ENCODE assay signal across 11 mouse cellular contexts in the genomic region with DNA sequence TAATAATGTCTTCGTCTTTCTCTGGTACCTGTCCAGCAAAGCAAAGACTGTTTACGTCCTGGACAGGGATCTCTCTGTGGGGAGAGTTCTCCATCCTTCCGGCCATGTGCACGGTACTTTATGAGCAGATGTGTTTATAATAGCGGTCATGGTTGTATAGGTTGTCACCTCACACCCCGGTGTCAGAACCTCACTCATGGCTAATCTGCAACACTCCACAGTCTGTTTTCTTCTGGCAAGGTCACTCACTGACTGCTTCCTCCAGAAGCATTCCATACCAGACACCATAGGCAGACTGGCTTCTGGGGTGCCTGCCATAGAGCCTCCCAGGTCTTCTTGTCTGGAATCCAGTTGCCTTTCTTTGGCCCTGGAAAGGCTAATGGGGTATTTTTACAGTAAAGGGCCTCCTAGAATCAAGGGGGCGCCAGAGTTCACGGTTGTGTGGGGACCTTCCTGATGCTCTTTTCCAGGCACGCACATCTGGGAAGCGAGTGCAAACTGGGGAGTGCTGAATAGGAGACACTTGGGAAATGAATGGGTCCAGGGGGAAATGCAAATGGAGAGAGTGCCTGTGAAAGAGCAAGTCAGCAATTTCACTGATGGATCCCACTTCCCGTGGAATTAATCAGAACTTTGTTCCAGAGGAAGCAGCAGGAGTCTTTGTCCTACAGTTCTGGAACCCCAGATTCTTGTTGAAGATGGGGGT.
DNase-seq lines count a peak whose midpoint lies in the region; ATAC-seq and TF ChIP-seq lines count a peak whose summit lies in the region.
"Had no signal": no experiment of that assay in that cellular context is flagged by ENCODE, and none has a peak within 500 bp of the region (broad histone marks: within the 10 kb centered on the region; RNA-seq: fewer than 3 reads in every experiment).

No protein-coding gene starts in this region.

- H3K9ac ChIP-seq in heart, embryonic 13.5 days, result no peak overlapping the region
- no peak overlapping the region for H3K9ac ChIP-seq in lung, embryonic 16.5 days (ENCODE audit: low read length)
- H3K9ac ChIP-seq in neural tube, embryonic 13.5 days, result no peak overlapping the region
- H3K9ac ChIP-seq: forebrain, embryonic 15.5 days; limb, embryonic 12.5 days had no signal

- TF ChIP-seq POLR2A in lung, adult 2 months (IDR thresholded peaks at IDR 0.05; ENCODE audit: borderline replicate concordance, extremely low read depth, low read depth, low read length), result no peak
- TF ChIP-seq POLR2A in bone marrow macrophage, adult 2 months (IDR thresholded peaks at IDR 0.05; ENCODE audit: borderline replicate concordance, low read depth, low read length), result no peak

- ATAC-seq in heart, embryonic 13.5 days (ENCODE audit: extremely low read depth, insufficient number of reproducible peaks, low FRiP score, low TSS enrichment), result no peak; the same call in 1 of the 2 replicates
- peak; percentile 85 for ATAC-seq in lung, embryonic 16.5 days (ENCODE audit: low read depth)
- peak; percentile 63 for ATAC-seq in neural tube, embryonic 13.5 days (ENCODE audit: low read depth)

- no peak overlapping the region for H3K4me2 ChIP-seq in heart, embryonic 13.5 days
- H3K4me2 ChIP-seq in lung, embryonic 16.5 days (ENCODE audit: low read depth, low read length), result no peak overlapping the region
- H3K4me2 ChIP-seq in neural tube, embryonic 13.5 days, result no peak overlapping the region
- H3K4me2 ChIP-seq: forebrain, embryonic 15.5 days; limb, embryonic 12.5 days had no signal

- no peak for TF ChIP-seq CTCF in lung, adult 2 months (IDR thresholded peaks at IDR 0.05; ENCODE audit: insufficient read depth, low read length)
- TF ChIP-seq CTCF in bone marrow macrophage, adult 2 months (IDR thresholded peaks at IDR 0.05; ENCODE audit: low read depth, low read length), result peak; percentile 35; the same call in 1 of the 2 replicates

- H3K36me3 ChIP-seq in heart, embryonic 13.5 days, result 0 out of 2 replicates have a peak, but pooled peaks cover 3% of the 10 kb centered on the region
- no peaks in the 10 kb centered on the region for H3K36me3 ChIP-seq in lung, embryonic 16.5 days (ENCODE audit: control insufficient read depth, insufficient read depth, low read length)
- no peaks in the 10 kb centered on the region for H3K36me3 ChIP-seq in neural tube, embryonic 13.5 days
- H3K36me3 ChIP-seq: forebrain, embryonic 15.5 days; limb, embryonic 12.5 days had no signal

- peak overlapping the region; percentile 8; the same call in 1 of the 2 replicates for H3K27ac ChIP-seq in heart, embryonic 13.5 days (replicated peaks)
- peak overlapping the region; percentile 6; the same call in 1 of the 2 replicates for H3K27ac ChIP-seq in lung, embryonic 16.5 days (ENCODE audit: low read length)
- H3K27ac ChIP-seq in bone marrow macrophage, adult 2 months (ENCODE audit: insufficient read depth, low read depth, low read length), result no peak overlapping the region
- H3K27ac ChIP-seq in neural tube, embryonic 13.5 days (replicated peaks), result peak overlapping the region; percentile 50
- H3K27ac ChIP-seq: forebrain, embryonic 15.5 days had no signal

- peaks cover 26% of the 10 kb centered on the region for H3K4me1 ChIP-seq in heart, embryonic 13.5 days
- H3K4me1 ChIP-seq in lung, embryonic 16.5 days (replicated peaks; ENCODE audit: control insufficient read depth, insufficient read depth, low read length), result peaks cover 18% of the 10 kb centered on the region
- peaks cover 5% of the 10 kb centered on the region; the same call in 1 of the 2 replicates for H3K4me1 ChIP-seq in lung, adult 2 months (ENCODE audit: control insufficient read depth, insufficient read depth, low read length)
- H3K4me1 ChIP-seq in bone marrow macrophage, adult 2 months (ENCODE audit: control insufficient read depth, insufficient read depth, low read length), result no peaks in the 10 kb centered on the region
- peaks cover 24% of the 10 kb centered on the region for H3K4me1 ChIP-seq in neural tube, embryonic 13.5 days (replicated peaks)
- H3K4me1 ChIP-seq: forebrain, embryonic 15.5 days had no signal

- 60% methylated on average over 11 of the region's 11 CpGs for WGBS in heart, embryonic 13.5 days
- WGBS in lung, embryonic 16.5 days, result 40% methylated on average over 11 of the region's 11 CpGs
- WGBS in lung, adult 2 months, result 59% methylated on average over 11 of the region's 11 CpGs
- WGBS in neural tube, embryonic 13.5 days, result 65% methylated on average over 11 of the region's 11 CpGs

- peaks cover 11% of the 10 kb centered on the region; the same call in 1 of the 2 replicates for H3K9me3 ChIP-seq in heart, embryonic 13.5 days
- no peaks in the 10 kb centered on the region for H3K9me3 ChIP-seq in lung, embryonic 16.5 days (ENCODE audit: control insufficient read depth, low read length)
- peaks cover 7% of the 10 kb centered on the region; the same call in 1 of the 2 replicates for H3K9me3 ChIP-seq in neural tube, embryonic 13.5 days
- H3K9me3 ChIP-seq: forebrain, embryonic 15.5 days had no signal

- no peaks in the 10 kb centered on the region for H3K27me3 ChIP-seq in heart, embryonic 13.5 days (replicated peaks)
- H3K27me3 ChIP-seq in lung, embryonic 16.5 days (ENCODE audit: control insufficient read depth, insufficient read depth, low read depth, low read length), result no peaks in the 10 kb centered on the region
- no peaks in the 10 kb centered on the region for H3K27me3 ChIP-seq in neural tube, embryonic 13.5 days
- H3K27me3 ChIP-seq: forebrain, embryonic 15.5 days; limb, embryonic 12.5 days had no signal

- no peak overlapping the region for H3K4me3 ChIP-seq in heart, embryonic 13.5 days
- H3K4me3 ChIP-seq in lung, embryonic 16.5 days (ENCODE audit: low read length), result no peak overlapping the region
- H3K4me3 ChIP-seq in lung, adult 2 months (replicated peaks; ENCODE audit: extremely low read depth, low read depth, low read length), result no peak overlapping the region
- no peak overlapping the region for H3K4me3 ChIP-seq in bone marrow macrophage, adult 2 months (ENCODE audit: insufficient read depth, low read length)
- no peak overlapping the region for H3K4me3 ChIP-seq in neural tube, embryonic 13.5 days
- H3K4me3 ChIP-seq: forebrain, embryonic 15.5 days; limb, embryonic 12.5 days had no signal

- no peak for DNase-seq in heart, postnatal 4 days
- no peak for DNase-seq in lung, adult 2 months
- no peak for DNase-seq in gastrocnemius, adult 18-20 months (ENCODE audit: low spot score)
- no peak for DNase-seq in embryo, embryonic 9.5 days (ENCODE audit: extremely low spot score)
- DNase-seq: right cerebral cortex, adult 18-20 months had no signal
